Mouse (Mus musculus): ENCODE results near the gene Copg2. TPM values are rescaled to one million over a fixed set of nuclear protein-coding genes. Genes with fewer than 3 reads are reported as not detected.

Gene Copg2
- total RNA-seq, 2 experiments from 2014 or later, result 82.0 to 82.5 TPM

GRCm38 (mm10) chr6:30700182-30700581 is 196.4 kb downstream of the Copg2 start:
- no peak for DNase-seq (ENCODE audit: extremely low spot score in 1 of 2, low spot score in 1 of 2)

GRCm38 (mm10) chr6:30698036-30698435 is 198.6 kb downstream of the Copg2 start:
- DNase-seq (ENCODE audit: extremely low spot score in 1 of 2, low spot score in 1 of 2), result no peak

Small RNAs within 50 kb of the gene (microRNA-seq; reads per million reads assigned to microRNA genes)
- 2,077 to 3,002 reads per million in 2 experiments for gene Mir335

Other genes with a start within 250 kb of the Copg2 start
- 1 to 10 TPM; 5.5 to 7.2 TPM for gene Cep41, start 203.0 kb downstream of the Copg2 start, total RNA-seq (2021)
- 10 to 100 TPM; 49.8 to 50.2 TPM for gene Mest, start 173.2 kb downstream of the Copg2 start, total RNA-seq (2021)
- not detected for gene Tsga13, start 18.8 kb upstream of the Copg2 start, total RNA-seq (2021)
- gene Klf14, start 62.3 kb upstream of the Copg2 start, total RNA-seq (2021), result under 1 TPM in 1 of 2 experiments, not detected in 1; 0.42 TPM